Mouse (Mus musculus) embryonic facial prominence, embryonic 12.5 days (tissue): Measurements from ENCODE around the gene Pipox. TPM values are rescaled to one million over a fixed set of nuclear protein-coding genes. Genes with fewer than 3 reads are reported as not detected.

Experiments
- ATAC-seq: fragments of 200-750 bp; cut with Nextera tagmentation; 2 replicates; pipeline ENCODE4 v1.8.0; 2017; ENCODE audit not compliant: insufficient number of reproducible peaks, insufficient read depth, low FRiP score, low TSS enrichment
- H3K27ac ChIP-seq: fragments of 300-500 bp; sonication (generic); 2 replicates; pipeline ENCODE4 v1.5.1; 2016; ENCODE audit warnings: mild to moderate bottlenecking
- H3K27me3 ChIP-seq: fragments of 300-500 bp; sonication (generic); 2 replicates; pipeline ENCODE4 v1.6.1; 2016; ENCODE audit warnings: mild to moderate bottlenecking, moderate library complexity
- H3K36me3 ChIP-seq: fragments of 300-500 bp; sonication (generic); 2 replicates; pipeline ENCODE4 v1.6.1; 2016; ENCODE audit warnings: mild to moderate bottlenecking
- H3K4me1 ChIP-seq: fragments of 300-500 bp; sonication (generic); 2 replicates; pipeline ENCODE4 v1.6.1; 2016
- H3K4me2 ChIP-seq: fragments of 300-500 bp; sonication (generic); replicated peaks from 2 replicates; pipeline ENCODE4 v1.6.1; 2016; ENCODE audit warnings: mild to moderate bottlenecking, moderate library complexity
- H3K4me3 ChIP-seq: fragments of 300-500 bp; sonication (generic); 2 replicates; pipeline ENCODE4 v1.5.1; 2016; ENCODE audit warnings: mild to moderate bottlenecking
- H3K9ac ChIP-seq: fragments of 300-500 bp; sonication (generic); 2 replicates; pipeline ENCODE4 v1.6.1; 2016; ENCODE audit warnings: mild to moderate bottlenecking, moderate library complexity
- H3K9me3 ChIP-seq: fragments of 300-500 bp; sonication (generic); 2 replicates; pipeline ENCODE4 v1.6.1; 2016; ENCODE audit warnings: mild to moderate bottlenecking, moderate library complexity
- WGBS: fragments of 180-500 bp; shearing (Covaris S2); methylation state at CpG from one replicate; pipeline ENCODE4 v1.1.7; 2016; 5-methylcytosine and 5-hydroxymethylcytosine counted together
- polyA plus RNA-seq: library from polyadenylated mRNA; unstranded; fragments of >200 nt; fragmentation: Nextera tagmentation; extraction: Ambion mirVana; gene quantifications from 2 replicates; pipeline ENCODE4 v1.2.1, GENCODE M21; 2016

Gene Pipox
- polyA plus RNA-seq, 1 experiment from 2014 or later, result 1.7 TPM

- ATAC-seq, result no peak
- H3K4me3 ChIP-seq, result no peak overlapping the region
- no peaks in the 10 kb centered on the region for H3K9me3 ChIP-seq
- peaks cover 23% of the 10 kb centered on the region; the same call in 1 of the 2 replicates for H3K4me1 ChIP-seq
- 39% methylated on average over 3 of the region's 3 CpGs for WGBS
- no peaks in the 10 kb centered on the region for H3K36me3 ChIP-seq
- H3K4me2 ChIP-seq, result no peak overlapping the region
- H3K27me3 ChIP-seq, result 0 out of 2 replicates have a peak, but pooled peaks cover 4% of the 10 kb centered on the region
- H3K9ac ChIP-seq, result no peak overlapping the region
- no peak overlapping the region for H3K27ac ChIP-seq
Observed at GRCm38 (mm10) chr11:77873116-77873515, 20.8 kb downstream of the Pipox start.

- no peak overlapping the region for H3K27ac ChIP-seq
- H3K9me3 ChIP-seq, result no peaks in the 10 kb centered on the region
Observed at GRCm38 (mm10) chr11:77872685-77873084, 21.2 kb downstream of the Pipox start.

DNA sequence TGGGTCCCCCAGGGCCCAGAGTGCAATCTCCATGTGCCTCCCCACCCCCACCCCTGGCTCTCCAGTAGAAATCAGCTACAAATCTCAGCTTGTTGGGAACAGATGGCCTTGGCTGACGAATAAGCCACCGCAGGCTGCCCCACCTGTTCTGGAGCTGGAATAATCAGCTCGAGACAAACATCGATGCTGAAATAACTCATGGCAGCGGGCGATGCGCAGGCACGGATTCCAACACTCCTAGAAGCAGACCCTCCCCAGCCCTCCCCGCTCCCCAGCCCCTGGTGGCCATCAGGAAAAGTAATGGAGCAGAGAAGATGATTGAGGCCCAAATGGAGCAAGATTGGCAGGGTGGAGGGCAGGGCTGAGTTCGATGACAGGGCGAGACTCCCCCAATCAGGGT, 21.7 kb downstream of the Pipox start:
- Histone ChIP-seq H3K36me3 (no peaks in the 10 kb centered on the region), H3K4me1 (peaks cover 31% of the 10 kb centered on the region), H3K4me3 (no peak overlapping the region), H3K27ac (no peak overlapping the region), H3K27me3 (0 out of 2 replicates have a peak, but pooled peaks cover 4% of the 10 kb centered on the region), H3K4me2 (peak overlapping the region; percentile 36), H3K9me3 (no peaks in the 10 kb centered on the region), H3K9ac (no peak overlapping the region)
- WGBS, result 3% methylated on average over 11 of the region's 11 CpGs
- no peak for ATAC-seq

More at GRCm38 (mm10) chr11:77872685-77873084, 21.2 kb downstream of the Pipox start:
- Histone ChIP-seq H3K4me1 (peaks cover 27% of the 10 kb centered on the region), H3K4me3 (no peak overlapping the region), H3K36me3 (no peaks in the 10 kb centered on the region), H3K4me2 (peak overlapping the region; percentile 36), H3K9ac (no peak overlapping the region), H3K27me3 (0 out of 2 replicates have a peak, but pooled peaks cover 4% of the 10 kb centered on the region)
- ATAC-seq, result no peak
- WGBS, result 3% methylated on average over 7 of the region's 7 CpGs

DNA sequence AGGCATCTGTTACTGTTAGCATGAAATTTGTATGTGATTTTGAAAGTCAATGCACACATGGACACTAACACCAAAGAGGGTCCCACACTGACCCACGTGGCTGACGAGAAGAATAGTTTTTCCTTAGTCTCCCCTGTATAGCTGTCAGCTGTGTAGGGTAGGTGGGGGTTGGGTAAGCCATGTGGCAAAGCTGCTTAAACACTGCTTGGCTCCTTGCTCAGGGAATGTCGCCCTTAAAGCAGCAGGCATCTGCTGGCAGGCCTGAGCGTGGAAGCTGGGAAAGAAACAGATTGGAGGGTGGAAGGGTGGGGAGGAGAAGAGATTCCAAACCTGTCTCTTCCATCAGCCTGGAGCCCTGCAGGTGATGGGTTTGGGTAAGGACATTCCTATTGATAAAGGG, 22.5 kb downstream of the Pipox start:
- no peak overlapping the region for H3K4me3 ChIP-seq
- H3K9me3 ChIP-seq, result no peaks in the 10 kb centered on the region
- no peak overlapping the region for H3K9ac ChIP-seq
- no peaks in the 10 kb centered on the region for H3K36me3 ChIP-seq
- H3K4me2 ChIP-seq, result no peak overlapping the region
- no peak for ATAC-seq
- 26% methylated on average over 4 of the region's 4 CpGs for WGBS
- H3K27ac ChIP-seq, result no peak overlapping the region
- peaks cover 38% of the 10 kb centered on the region for H3K4me1 ChIP-seq
- peaks cover 10% of the 10 kb centered on the region for H3K27me3 ChIP-seq

- Histone ChIP-seq H3K4me2 (no peak overlapping the region), H3K9ac (no peak overlapping the region), H3K27ac (no peak overlapping the region), H3K36me3 (peaks cover 10% of the 10 kb centered on the region; the same call in 1 of the 2 replicates), H3K27me3 (peaks cover 21% of the 10 kb centered on the region), H3K4me3 (no peak overlapping the region), H3K4me1 (peaks cover 31% of the 10 kb centered on the region), H3K9me3 (no peaks in the 10 kb centered on the region)
- no peak for ATAC-seq
- WGBS, result 8% methylated on average over 11 of the region's 12 CpGs
Observed at GRCm38 (mm10) chr11:77867419-77868083, 26.3 kb downstream of the Pipox start.

- Histone ChIP-seq H3K4me1 (peaks cover 25% of the 10 kb centered on the region), H3K27ac (no peak overlapping the region), H3K4me2 (no peak overlapping the region), H3K4me3 (no peak overlapping the region), H3K9ac (no peak overlapping the region), H3K9me3 (no peaks in the 10 kb centered on the region), H3K36me3 (peaks cover 14% of the 10 kb centered on the region; the same call in 1 of the 2 replicates), H3K27me3 (peaks cover 33% of the 10 kb centered on the region)
- ATAC-seq, result no peak
- 68% methylated on average over 12 of the region's 12 CpGs for whole genome bisulfite sequencing
Observed at GRCm38 (mm10) chr11:77864771-77865170, 29.1 kb downstream of the Pipox start.

- Histone ChIP-seq H3K9me3 (no peaks in the 10 kb centered on the region), H3K4me1 (peaks cover 24% of the 10 kb centered on the region), H3K27ac (no peak overlapping the region), H3K27me3 (peaks cover 44% of the 10 kb centered on the region), H3K36me3 (peaks cover 23% of the 10 kb centered on the region; the same call in 1 of the 2 replicates), H3K4me2 (no peak overlapping the region), H3K4me3 (no peak overlapping the region), H3K9ac (no peak overlapping the region)
- no peak for ATAC-seq
- WGBS, result 74% methylated on average over 7 of the region's 7 CpGs
Observed at GRCm38 (mm10) chr11:77862887-77863286, 31.0 kb downstream of the Pipox start.

DNA sequence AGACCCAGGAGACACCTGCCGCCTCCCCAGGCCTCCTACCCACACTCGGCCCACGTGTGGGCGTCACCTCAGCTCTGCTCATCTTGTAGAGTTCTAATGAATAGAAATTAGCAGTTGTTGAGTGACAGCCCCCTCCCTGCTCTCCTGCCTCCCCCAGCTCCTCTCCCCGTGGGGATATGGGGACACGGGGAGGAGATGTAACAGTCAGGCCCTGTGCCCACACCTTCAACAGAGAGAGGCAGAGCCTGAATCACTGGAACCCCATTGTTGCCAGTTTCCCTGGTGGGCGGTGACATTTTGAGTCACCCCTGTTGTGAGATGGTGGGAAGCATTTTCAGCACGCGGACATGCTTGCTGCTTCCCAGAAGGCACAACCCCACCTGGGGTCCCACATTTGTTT, 32.9 kb downstream of the Pipox start:
- Histone ChIP-seq H3K36me3 (peaks cover 35% of the 10 kb centered on the region), H3K9ac (no peak overlapping the region), H3K27ac (no peak overlapping the region), H3K9me3 (no peaks in the 10 kb centered on the region), H3K27me3 (peaks cover 37% of the 10 kb centered on the region), H3K4me2 (no peak overlapping the region), H3K4me3 (no peak overlapping the region), H3K4me1 (peaks cover 13% of the 10 kb centered on the region)
- WGBS, result 85% methylated on average over 9 of the region's 9 CpGs
- ATAC-seq, result no peak

- H3K4me2 ChIP-seq, result no peak overlapping the region
- H3K4me1 ChIP-seq, result peaks cover 27% of the 10 kb centered on the region
- H3K9ac ChIP-seq, result no peak overlapping the region
- H3K4me3 ChIP-seq, result no peak overlapping the region
- H3K27me3 ChIP-seq, result peaks cover 35% of the 10 kb centered on the region
- ATAC-seq, result no peak
- H3K27ac ChIP-seq, result no peak overlapping the region
- no peaks in the 10 kb centered on the region for H3K9me3 ChIP-seq
- H3K36me3 ChIP-seq, result peaks cover 29% of the 10 kb centered on the region
- WGBS, result 39% methylated on average over 9 of the region's 9 CpGs
Observed at GRCm38 (mm10) chr11:77858589-77858988, 35.3 kb downstream of the Pipox start.

DNA sequence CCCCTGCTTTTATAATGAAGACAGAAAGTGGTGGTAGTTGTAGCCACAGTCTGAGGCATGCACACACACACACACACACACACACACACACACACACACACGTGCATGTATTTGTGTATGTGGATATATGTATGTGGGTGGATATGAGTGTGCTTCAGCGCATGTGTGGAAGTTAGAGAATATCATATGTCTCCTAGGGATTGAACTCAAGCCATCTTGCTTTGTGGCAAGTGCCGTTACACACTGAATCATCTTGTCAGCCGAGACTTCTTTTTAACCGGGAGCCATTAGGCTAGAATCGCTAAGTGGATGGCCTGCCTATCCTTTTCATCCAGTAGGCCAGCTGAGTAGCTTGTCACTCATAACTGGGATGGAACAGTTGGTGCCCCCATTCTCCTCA, 36.8 kb downstream of the Pipox start:
- no peak overlapping the region for H3K4me2 ChIP-seq
- peaks cover 35% of the 10 kb centered on the region for H3K27me3 ChIP-seq
- no peak for ATAC-seq
- no peaks in the 10 kb centered on the region for H3K9me3 ChIP-seq
- no peak overlapping the region for H3K4me3 ChIP-seq
- H3K4me1 ChIP-seq, result peaks cover 29% of the 10 kb centered on the region
- H3K36me3 ChIP-seq, result peaks cover 37% of the 10 kb centered on the region
- H3K27ac ChIP-seq, result no peak overlapping the region
- WGBS, result 82% methylated on average over 6 of the region's 6 CpGs
- H3K9ac ChIP-seq, result no peak overlapping the region

- WGBS, result 16% methylated on average over 15 of the region's 15 CpGs
- Histone ChIP-seq H3K9me3 (no peaks in the 10 kb centered on the region), H3K4me2 (no peak overlapping the region), H3K4me3 (no peak overlapping the region), H3K4me1 (peaks cover 34% of the 10 kb centered on the region), H3K27me3 (peaks cover 31% of the 10 kb centered on the region), H3K36me3 (peaks cover 51% of the 10 kb centered on the region), H3K27ac (no peak overlapping the region), H3K9ac (no peak overlapping the region)
- ATAC-seq, result no peak
Observed at GRCm38 (mm10) chr11:77855396-77855795, 38.5 kb downstream of the Pipox start.

DNA sequence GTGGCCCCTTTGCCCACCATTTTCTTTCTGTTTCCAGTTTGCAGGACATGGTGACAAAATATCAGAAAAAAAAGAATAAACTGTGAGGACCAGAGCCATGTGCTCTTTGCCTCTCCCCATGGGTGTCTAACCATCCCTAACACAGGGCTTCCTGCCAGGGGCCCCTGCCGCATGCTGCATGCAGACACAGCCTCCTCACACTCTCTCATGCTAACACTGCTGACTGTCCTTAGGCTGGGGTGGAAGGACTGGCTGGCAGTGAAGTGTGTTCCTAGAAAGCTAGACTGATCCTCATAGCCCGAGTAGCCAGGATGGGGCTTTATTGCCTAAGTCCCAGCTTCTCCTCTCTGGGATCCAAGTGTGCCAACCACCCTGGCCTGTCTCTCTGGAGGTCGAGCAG, 39.3 kb downstream of the Pipox start:
- WGBS, result 53% methylated on average over 3 of the region's 3 CpGs
- H3K36me3 ChIP-seq, result peaks cover 52% of the 10 kb centered on the region
- no peak overlapping the region for H3K4me2 ChIP-seq
- peaks cover 27% of the 10 kb centered on the region for H3K27me3 ChIP-seq
- 0 out of 2 replicates have a peak overlapping the region, but pooled peaks have one; percentile 15 for H3K9ac ChIP-seq
- H3K4me1 ChIP-seq, result peaks cover 36% of the 10 kb centered on the region
- peak overlapping the region; percentile 17; the same call in 1 of the 2 replicates for H3K27ac ChIP-seq
- ATAC-seq, result no peak
- no peak overlapping the region for H3K4me3 ChIP-seq
- no peaks in the 10 kb centered on the region for H3K9me3 ChIP-seq
